Mouse (Mus musculus): Measurements from ENCODE around the gene Krtap3-1. TPM values are rescaled to one million over a fixed set of nuclear protein-coding genes. Genes with fewer than 3 reads are reported as not detected.

The Krtap3-1 gene
- polyA plus RNA-seq (2012; rRNA removed): not detected in 2 replicates

GRCm38 (mm10) chr11:99566530-99566929 is at the start of gene Krtap3-1:
Gene Krtap3-1 (minus strand): TSS chr11:99566630.

GRCm38 (mm10) chr11:99614796-99615363 is 48.5 kb upstream of the Krtap3-1 start, which contains the start of gene Krtap2-4:
Gene Krtap2-4 (minus strand): TSS chr11:99614846.

DNA sequence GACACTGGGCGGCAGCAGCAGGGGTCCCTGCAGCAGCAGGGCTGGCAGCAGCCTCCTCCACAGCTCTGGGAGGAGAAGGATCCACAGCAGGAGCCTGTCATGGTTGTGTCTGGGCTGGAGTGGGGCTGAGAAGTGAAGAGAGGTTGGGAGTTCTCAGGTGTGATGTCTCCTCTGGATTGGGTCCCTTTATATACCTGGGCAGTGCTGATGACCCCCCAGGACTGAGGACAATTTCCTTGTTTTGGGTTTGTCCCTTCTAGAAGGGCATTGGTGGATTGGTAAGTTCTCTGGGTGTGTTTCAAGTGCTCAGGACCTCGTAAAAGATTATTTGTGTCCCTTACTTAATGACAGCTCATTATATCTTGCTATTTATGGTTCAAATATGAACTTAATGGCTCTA is 43.7 kb upstream of the Krtap3-1 start, which contains the start of gene Gm11937:
Gm11937 (minus strand) TSS at position 101 of the 400 bp plus-strand sequence.

DNA sequence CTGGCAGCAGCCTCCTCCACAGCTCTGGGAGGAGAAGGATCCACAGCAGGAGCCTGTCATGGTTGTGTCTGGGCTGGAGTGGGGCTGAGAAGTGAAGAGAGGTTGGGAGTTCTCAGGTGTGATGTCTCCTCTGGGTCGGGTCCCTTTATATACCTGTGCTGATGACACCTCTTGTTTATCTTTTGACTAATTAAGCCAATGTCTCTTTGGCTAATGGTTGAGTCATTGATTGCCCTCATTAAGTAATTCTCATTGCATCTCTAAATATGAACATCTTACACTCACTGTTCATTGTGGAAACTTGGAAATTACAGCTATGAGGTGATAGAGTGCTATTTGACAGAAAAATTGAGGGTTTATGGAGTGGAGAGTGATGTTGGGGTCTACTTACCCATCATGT is 36.8 kb upstream of the Krtap3-1 start, which contains the start of gene Gm11938:
Gm11938 (minus strand) TSS at position 101 of the 400 bp plus-strand sequence.

DNA sequence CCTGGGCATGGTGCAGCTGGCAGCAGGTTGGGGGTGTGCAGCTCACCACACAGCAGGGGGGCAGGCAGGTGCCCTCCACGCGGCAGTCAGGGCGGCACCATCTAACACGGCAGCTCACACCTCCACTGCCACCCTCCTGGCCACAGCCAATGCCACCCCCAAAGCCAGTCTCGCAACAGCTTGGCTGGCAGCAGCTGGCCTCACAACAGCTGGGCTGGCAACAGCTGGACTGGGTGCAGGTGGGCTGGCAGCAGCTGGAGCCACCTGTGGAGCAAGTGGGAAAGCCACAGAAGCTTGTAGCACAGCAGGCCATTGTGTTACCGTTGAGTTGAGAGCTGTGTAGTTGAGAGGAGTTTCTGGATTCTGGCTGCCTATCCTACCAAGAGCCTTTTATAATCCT is 31.3 kb upstream of the Krtap3-1 start, which contains the start of gene Krtap9-3:
Krtap9-3 (minus strand) TSS at position 364 of the 400 bp plus-strand sequence.

DNA sequence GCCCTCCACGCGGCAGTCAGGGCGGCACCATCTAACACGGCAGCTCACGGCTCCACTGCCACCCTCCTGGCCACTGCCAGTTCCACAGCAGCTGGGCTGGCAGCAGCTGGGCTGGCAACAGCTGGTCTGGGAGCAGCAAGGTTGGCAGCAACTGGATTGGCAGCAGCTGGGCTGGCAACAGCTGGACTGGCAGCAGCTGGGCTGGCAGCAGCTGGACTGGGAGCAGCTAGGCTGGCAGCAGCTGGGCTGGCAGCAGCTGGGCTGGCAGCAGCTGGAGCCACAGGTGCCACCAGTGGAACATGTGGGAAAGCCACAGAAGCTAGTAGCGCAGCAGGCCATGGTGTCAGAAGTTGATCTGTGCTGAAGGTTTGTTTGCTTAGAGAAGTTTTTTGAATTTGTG is 24.6 kb upstream of the Krtap3-1 start, which contains the start of gene Krtap1-3:
Krtap1-3 (minus strand) TSS at position 359 of the 400 bp plus-strand sequence.

DNA sequence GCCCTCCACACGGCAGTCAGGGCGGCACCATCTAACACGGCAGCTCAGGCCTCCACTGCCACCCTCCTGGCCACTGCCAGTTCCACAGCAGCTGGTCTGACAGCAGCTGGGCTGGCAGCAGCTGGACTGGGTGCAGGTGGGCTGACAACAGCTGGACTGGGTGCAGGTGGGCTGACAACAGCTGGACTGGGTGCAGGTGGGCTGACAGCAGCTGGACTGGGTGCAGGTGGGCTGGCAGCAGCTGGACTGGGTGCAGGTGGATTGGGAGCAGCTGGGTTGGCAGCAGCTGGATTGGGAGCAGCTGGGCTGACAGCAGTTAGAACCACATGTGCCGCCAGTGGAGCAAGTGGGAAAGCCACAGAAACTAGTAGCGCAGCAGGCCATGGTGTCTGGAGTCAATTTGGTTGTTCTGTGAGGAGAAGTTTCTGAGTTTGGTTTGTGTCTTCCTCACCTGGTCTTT is 16.8 kb upstream of the Krtap3-1 start, which contains the start of gene Krtap1-4:
Krtap1-4 (minus strand) TSS at position 410 of the 460 bp plus-strand sequence.

GRCm38 (mm10) chr11:99580636-99581035 is 14.2 kb upstream of the Krtap3-1 start, which contains the start of gene Krtap1-5:
Gene Krtap1-5 (minus strand): TSS chr11:99581016.

DNA sequence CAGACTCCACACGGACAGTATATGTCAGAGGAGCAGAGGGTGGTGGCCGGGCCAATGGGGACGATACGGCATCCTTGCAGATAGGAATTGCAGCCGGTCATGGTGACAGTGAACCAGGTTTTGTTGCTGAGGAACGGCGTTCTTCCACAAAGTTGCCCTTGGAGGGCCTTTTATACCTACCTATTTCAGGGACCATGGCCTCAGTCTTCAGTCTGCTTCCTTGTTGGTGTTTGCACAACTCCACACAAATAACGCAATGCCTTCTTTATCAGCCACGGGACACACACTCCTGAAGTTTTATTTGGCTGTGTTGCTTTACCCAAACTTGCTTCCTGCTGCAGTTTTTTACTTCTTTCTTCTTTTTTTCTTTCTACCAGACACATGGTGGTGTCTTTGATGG is 7.1 kb downstream of the Krtap3-1 start, which contains the start of gene Gm11939:
Gm11939 (minus strand) TSS at position 101 of the 400 bp plus-strand sequence.

GRCm38 (mm10) chr11:99556753-99557152 is 9.7 kb downstream of the Krtap3-1 start, which contains the start of gene Krtap3-2:
Gene Krtap3-2 (minus strand): TSS chr11:99556853.

GRCm38 (mm10) chr11:99550765-99551164 is 15.7 kb downstream of the Krtap3-1 start, which contains the start of gene Krtap3-3:
Gene Krtap3-3 (minus strand): TSS chr11:99550865.

GRCm38 (mm10) chr11:99521288-99521860 is 45.1 kb downstream of the Krtap3-1 start, which contains the start of gene Krt39:
Gene Krt39 (minus strand): TSS chr11:99521338.

Other genes starting within 250 kb of the Krtap3-1 start
- gene Krt25, start 243.7 kb downstream of the Krtap3-1 start, polyA plus RNA-seq (2012; rRNA removed): 0.03 TPM in 1 of 2 replicates, not detected in the other
- gene Krt26, start 228.7 kb downstream of the Krtap3-1 start, polyA plus RNA-seq (2012; rRNA removed): not detected in 2 replicates
- gene Krt27, start 215.5 kb downstream of the Krtap3-1 start, polyA plus RNA-seq (2012; rRNA removed): not detected in 2 replicates
- not detected in 2 replicates for gene Krt28, start 191.7 kb downstream of the Krtap3-1 start, polyA plus RNA-seq (2012; rRNA removed)
- gene Krt10, start 177.3 kb downstream of the Krtap3-1 start, polyA plus RNA-seq (2012; rRNA removed): 1.5 and 1.7 TPM in 2 replicates
- 0.05 TPM in 1 of 2 replicates, not detected in the other for gene Krt12, start 144.4 kb downstream of the Krtap3-1 start, polyA plus RNA-seq (2012; rRNA removed)
- 12.1 and 18.7 TPM in 2 replicates for gene Krt20, start 128.5 kb downstream of the Krtap3-1 start, polyA plus RNA-seq (2012; rRNA removed)
- gene Krt23, start 73.5 kb downstream of the Krtap3-1 start, polyA plus RNA-seq (2012; rRNA removed): 4.7 and 5.5 TPM in 2 replicates
- gene Krt39, start 45.3 kb downstream of the Krtap3-1 start, polyA plus RNA-seq (2012; rRNA removed): not detected in 2 replicates
- gene Krt40, start 23.5 kb downstream of the Krtap3-1 start, polyA plus RNA-seq (2012; rRNA removed): not detected in 2 replicates
- not detected in 2 replicates for gene Krtap3-3, start 15.8 kb downstream of the Krtap3-1 start, polyA plus RNA-seq (2012; rRNA removed)
- not detected in 2 replicates for gene Krtap3-2, start 9.8 kb downstream of the Krtap3-1 start, polyA plus RNA-seq (2012; rRNA removed)
- not detected in 2 replicates for gene Gm11939, start 7.2 kb downstream of the Krtap3-1 start, polyA plus RNA-seq (2012; rRNA removed)
- not detected in 2 replicates for gene Krtap1-5, start 14.4 kb upstream of the Krtap3-1 start, polyA plus RNA-seq (2012; rRNA removed)
- not detected in 2 replicates for gene Krtap1-4, start 17.0 kb upstream of the Krtap3-1 start, polyA plus RNA-seq (2012; rRNA removed)
- not detected in 2 replicates for gene Krtap1-3, start 24.7 kb upstream of the Krtap3-1 start, polyA plus RNA-seq (2012; rRNA removed)
- gene Krtap9-3, start 31.5 kb upstream of the Krtap3-1 start, polyA plus RNA-seq (2012; rRNA removed): not detected in 2 replicates
- gene Gm11938, start 36.7 kb upstream of the Krtap3-1 start, polyA plus RNA-seq (2012; rRNA removed): not detected in 2 replicates
- gene Gm11937, start 43.6 kb upstream of the Krtap3-1 start, polyA plus RNA-seq (2012; rRNA removed): not detected in 2 replicates
- not detected in 2 replicates for gene Krtap2-4, start 48.2 kb upstream of the Krtap3-1 start, polyA plus RNA-seq (2012; rRNA removed)
- not detected in 2 replicates for gene Gm11562, start 53.8 kb upstream of the Krtap3-1 start, polyA plus RNA-seq (2012; rRNA removed)
- gene Krtap4-1, start 61.6 kb upstream of the Krtap3-1 start, polyA plus RNA-seq (2012; rRNA removed): not detected in 2 replicates
- not detected in 2 replicates for gene Krtap4-2, start 68.5 kb upstream of the Krtap3-1 start, polyA plus RNA-seq (2012; rRNA removed)
- not detected in 2 replicates for gene Krtap4-7, start 77.5 kb upstream of the Krtap3-1 start, polyA plus RNA-seq (2012; rRNA removed)
- gene Gm11555, start 83.6 kb upstream of the Krtap3-1 start, polyA plus RNA-seq (2012; rRNA removed): not detected in 2 replicates
- not detected in 2 replicates for gene Gm11563, start 92.3 kb upstream of the Krtap3-1 start, polyA plus RNA-seq (2012; rRNA removed)
- not detected in 2 replicates for gene Krtap4-6, start 99.3 kb upstream of the Krtap3-1 start, polyA plus RNA-seq (2012; rRNA removed)
- gene Gm14190, start 124.1 kb upstream of the Krtap3-1 start, polyA plus RNA-seq (2012; rRNA removed): not detected in 2 replicates
- gene Gm14180, start 167.7 kb upstream of the Krtap3-1 start, polyA plus RNA-seq (2012; rRNA removed): not detected in 2 replicates
- gene Gm11595, start 206.3 kb upstream of the Krtap3-1 start, polyA plus RNA-seq (2012; rRNA removed): not detected in 2 replicates
- gene Krtap4-8, start 214.1 kb upstream of the Krtap3-1 start, polyA plus RNA-seq (2012; rRNA removed): not detected in 2 replicates
- gene Krtap4-9, start 218.6 kb upstream of the Krtap3-1 start, polyA plus RNA-seq (2012; rRNA removed): not detected in 2 replicates
- not detected in 2 replicates for gene Gm11596, start 226.8 kb upstream of the Krtap3-1 start, polyA plus RNA-seq (2012; rRNA removed)
- not detected in 2 replicates for gene Gm11569, start 232.3 kb upstream of the Krtap3-1 start, polyA plus RNA-seq (2012; rRNA removed)
- not detected in 2 replicates for gene Gm11554, start 237.8 kb upstream of the Krtap3-1 start, polyA plus RNA-seq (2012; rRNA removed)
- gene Krtap4-13, start 243.3 kb upstream of the Krtap3-1 start, polyA plus RNA-seq (2012; rRNA removed): not detected in 2 replicates
- gene Gm11564, start 249.0 kb upstream of the Krtap3-1 start, polyA plus RNA-seq (2012; rRNA removed): not detected in 2 replicates

Data from liver, embryonic 18 days (tissue).